Mouse (Mus musculus): Measurements from ENCODE around the gene Zdhhc5. TPM values are rescaled to one million over a fixed set of nuclear protein-coding genes. Genes with fewer than 3 reads are reported as not detected.

Zdhhc5 gene
- total and polyA plus RNA-seq, 3 experiments = 25.4 to 45.5 (median 37.7) TPM

- Histone ChIP-seq H3K4me3 (replicated peaks in 1 of 3; ENCODE audit: low read depth in 2 of 3, low read length in 2 of 3, poor library complexity in 1 of 3) (peak within 1 kb of the TSS; percentile 86 to 97 (median 94)), H3K27me3 (replicated peaks) (no peaks in the 10 kb centered on the region), H3K27ac (ENCODE audit: insufficient read depth, low read depth) (peak within 1 kb of the TSS; percentile 66), H3K4me2 (ENCODE audit: insufficient read depth, low read depth, poor library complexity, severe bottlenecking) (peak within 1 kb of the TSS; percentile 91), H3K36me3 (replicated peaks in 1 of 2; ENCODE audit: control insufficient read depth in 1 of 2, insufficient read depth in 1 of 2, low read length in 1 of 2) (peaks cover 27 to 46% of the 10 kb centered on the region in 2 experiments), H3K9ac (ENCODE audit: insufficient read depth, low read depth) (peak within 1 kb of the TSS; percentile 96), H3K4me1 (ENCODE audit: control insufficient read depth in 1 of 2, insufficient read depth in 2 of 2) (peaks cover 4 to 11% of the 10 kb centered on the region in 2 experiments; a peak in 3 of 4 replicates), H3K9me3 (replicated peaks; ENCODE audit: low read length) (no peaks in the 10 kb centered on the region), H3K79me2 (replicated peaks; ENCODE audit: control insufficient read depth, extremely low read depth, insufficient read depth, poor library complexity, severe bottlenecking) (peaks cover 2% of the 10 kb centered on the region)
- peak; percentile 93 for DNase-seq (ENCODE audit: extremely low read depth)
- in situ Hi-C loops (cut with MboI; ENCODE audit: low pct_ligation_motif_present, low pct_unique_long_range_greater_than_20kb, low sequenced_read_pairs) = loop anchor here (25.0 kb wide), 1 partner anchor 208 kb away; no protein-coding TSS in a partner anchor
- dilution Hi-C loops (cut with MboI; ENCODE audit: extremely low pct_ligation_motif_present, extremely low pct_unique_long_range_greater_than_20kb, low sequenced_read_pairs) = no loop called here
- TF ChIP-seq ELF1 (IDR thresholded peaks at IDR 0.05; ENCODE audit: low read depth, low read length) (peak; percentile 75), HCFC1 (IDR thresholded peaks at IDR 0.05; ENCODE audit: low read depth, low read length) (peak; percentile 72), RCOR1 (conservative IDR thresholded peaks at IDR 0.05; ENCODE audit: low read depth, low read length) (0 out of 2 replicates have a peak, but pooled peaks have one; percentile 16), MAFK (IDR thresholded peaks at IDR 0.05; ENCODE audit: insufficient replicate concordance, low read length) (no peak), MXI1 (IDR thresholded peaks at IDR 0.05; ENCODE audit: low read depth, low read length) (peak; percentile 83), CHD1 (IDR thresholded peaks at IDR 0.05; ENCODE audit: low read depth, low read length) (0 out of 2 replicates have a peak, but pooled peaks have one; percentile 81), SMC3 (IDR thresholded peaks at IDR 0.05; ENCODE audit: low read depth, low read length) (no peak), KAT2A (IDR thresholded peaks at IDR 0.05; ENCODE audit: insufficient replicate concordance, low read length) (peak; percentile 79), ZC3H11A (IDR thresholded peaks at IDR 0.05; ENCODE audit: low read depth, low read length) (no peak), POLR2A (IDR thresholded peaks at IDR 0.05; ENCODE audit: low read depth, low read length) (peak; percentile 89), MAZ (IDR thresholded peaks at IDR 0.05; ENCODE audit: low read depth, low read length) (peak; percentile 84), NELFE (IDR thresholded peaks at IDR 0.05; ENCODE audit: low read depth, low read length) (peak; percentile 75), BHLHE40 (IDR thresholded peaks at IDR 0.05; ENCODE audit: low read depth, low read length) (peak; percentile 90), TCF12 (IDR thresholded peaks at IDR 0.05; ENCODE audit: low read depth, low read length) (peak; percentile 78), USF2 (conservative IDR thresholded peaks at IDR 0.05; ENCODE audit: low read depth, low read length) (peak; percentile 88), ZMIZ1 (IDR thresholded peaks at IDR 0.05; ENCODE audit: low read depth, low read length) (peak; percentile 85), MYC (IDR thresholded peaks at IDR 0.05; ENCODE audit: low read depth, low read length) (peak; percentile 56; the same call in 1 of the 2 replicates), NRF1 (IDR thresholded peaks at IDR 0.05; ENCODE audit: low read depth, low read length) (peak; percentile 58), TBP (conservative IDR thresholded peaks at IDR 0.05; ENCODE audit: low read depth, low read length) (peak; percentile 88), IRF4 (IDR thresholded peaks at IDR 0.05; ENCODE audit: low read depth, low read length) (0 out of 2 replicates have a peak, but pooled peaks have one; percentile 42), E2F4 (IDR thresholded peaks at IDR 0.05; ENCODE audit: insufficient replicate concordance, low read depth, low read length) (peak; percentile 89; the same call in 1 of the 2 replicates), EP300 (IDR thresholded peaks at IDR 0.05; ENCODE audit: low read length) (peak; percentile 49; the same call in 1 of the 2 replicates), MEF2A (IDR thresholded peaks at IDR 0.05; ENCODE audit: borderline replicate concordance, low read depth, low read length) (peak; percentile 48; the same call in 1 of the 2 replicates), MAX (IDR thresholded peaks at IDR 0.05; ENCODE audit: low read length) (peak; percentile 96), POLR2AphosphoS2 (IDR thresholded peaks at IDR 0.05; ENCODE audit: low read depth, low read length) (peak; percentile 97), ZNF384 (IDR thresholded peaks at IDR 0.05; ENCODE audit: low read depth, low read length) (no peak), CHD2 (IDR thresholded peaks at IDR 0.05; ENCODE audit: low read length) (peak; percentile 93), SIN3A (IDR thresholded peaks at IDR 0.05; ENCODE audit: low read length) (peak; percentile 89), RAD21 (IDR thresholded peaks at IDR 0.05; ENCODE audit: low read depth, low read length) (no peak), JUN (IDR thresholded peaks at IDR 0.05; ENCODE audit: insufficient read depth, low read depth, low read length) (no peak), CTCF (conservative IDR thresholded peaks at IDR 0.05 in 1 of 2, IDR thresholded peaks at IDR 0.05 in 1 of 2; ENCODE audit: low read depth in 2 of 2, low read length in 2 of 2) (no peak), ETS1 (conservative IDR thresholded peaks at IDR 0.05; ENCODE audit: low read depth, low read length) (peak; percentile 43; the same call in 1 of the 2 replicates), USF1 (IDR thresholded peaks at IDR 0.05; ENCODE audit: low read depth, low read length) (peak; percentile 95)
These were observed 44.4 kb downstream of the Zdhhc5 start, which contains the start of gene Selenoh for GRCm38 (mm10) chr2:84670569-84670933. TSS of gene Selenoh (minus strand) at chr2:84670770.

All from CH12.LX (cell line).